Mouse (Mus musculus): ENCODE results near the gene Bcl2. TPM values are rescaled to one million over a fixed set of nuclear protein-coding genes. Genes with fewer than 3 reads are reported as not detected.

The Bcl2 gene
- total RNA-seq, 2 experiments from 2014 or later = 6.1 to 8.8 TPM

- no peak for DNase-seq
Measured at GRCm38 (mm10) chr1:106714530-106714981, 482 bp upstream of the Bcl2 start.

- DNase-seq = peak; percentile 69
Measured at GRCm38 (mm10) chr1:106712330-106712729, 1.7 kb downstream of the Bcl2 start.

GRCm38 (mm10) chr1:106711356-106712125, 2.5 kb downstream of the Bcl2 start:
- DNase-seq = no peak

- DNase-seq = no peak
Measured at GRCm38 (mm10) chr1:106710202-106710601, 3.9 kb downstream of the Bcl2 start.

GRCm38 (mm10) chr1:106707036-106707880, 6.8 kb downstream of the Bcl2 start:
- DNase-seq = no peak

GRCm38 (mm10) chr1:106703183-106703582, 10.9 kb downstream of the Bcl2 start:
- no peak for DNase-seq

- no peak for DNase-seq
Measured at GRCm38 (mm10) chr1:106702471-106703175, 11.5 kb downstream of the Bcl2 start.

GRCm38 (mm10) chr1:106700520-106701114, 13.5 kb downstream of the Bcl2 start:
- no peak for DNase-seq

- no peak for DNase-seq
Measured at GRCm38 (mm10) chr1:106696472-106696871, 17.6 kb downstream of the Bcl2 start.

GRCm38 (mm10) chr1:106695649-106696048, 18.4 kb downstream of the Bcl2 start:
- no peak for DNase-seq

- DNase-seq = no peak
Measured at GRCm38 (mm10) chr1:106694316-106694715, 19.8 kb downstream of the Bcl2 start.

- no peak for DNase-seq
Measured at GRCm38 (mm10) chr1:106692599-106692998, 21.5 kb downstream of the Bcl2 start.

GRCm38 (mm10) chr1:106690887-106691286, 23.2 kb downstream of the Bcl2 start:
- DNase-seq = no peak

- DNase-seq = no peak
Measured at GRCm38 (mm10) chr1:106688161-106688516, 25.9 kb downstream of the Bcl2 start.

- DNase-seq = no peak
Measured at GRCm38 (mm10) chr1:106687435-106688160, 26.5 kb downstream of the Bcl2 start.

GRCm38 (mm10) chr1:106685702-106686101, 28.4 kb downstream of the Bcl2 start:
- no peak for DNase-seq

- DNase-seq = no peak
Measured at GRCm38 (mm10) chr1:106684546-106684945, 29.5 kb downstream of the Bcl2 start.

- no peak for DNase-seq
Measured at GRCm38 (mm10) chr1:106682829-106683228, 31.2 kb downstream of the Bcl2 start.

GRCm38 (mm10) chr1:106679800-106680515, 34.1 kb downstream of the Bcl2 start:
- no peak for DNase-seq

- no peak for DNase-seq
Measured at GRCm38 (mm10) chr1:106678060-106678478, 36.0 kb downstream of the Bcl2 start.

Measured in adrenal gland, postnatal 10 days (tissue).